Mouse (Mus musculus) heart, adult 2 months (tissue): ENCODE measurements around the gene Otx1.

Experiments
- CTCF ChIP-seq: fragments of 200-600 bp; IDR thresholded peaks from 2 replicates; pipeline ENCODE4 v1.8.1; 2022; ENCODE audit warnings: antibody characterized with exemption, mild to moderate bottlenecking, moderate library complexity
- EP300 ChIP-seq: fragments of 200-500 bp; IDR thresholded peaks from 2 replicates; pipeline ENCODE4 v1.6.1; 2011; ENCODE audit warnings: low read depth, low read length, control low read depth; ENCODE audit not compliant: insufficient read depth
- POLR2A ChIP-seq: fragments of 200-500 bp; IDR thresholded peaks from 2 replicates; pipeline ENCODE4 v1.6.1; 2011; ENCODE audit warnings: mild to moderate bottlenecking, low read depth, low read length, control low read depth; ENCODE audit not compliant: insufficient read depth

GRCm38 (mm10) chr11:21988398-21988946, 14.2 kb downstream of the Otx1 start:
- TF ChIP-seq POLR2A (no peak), CTCF (no peak), EP300 (no peak)
